Mouse (Mus musculus) embryo, embryonic 11.5 days (tissue): ENCODE measurements around the gene Fbxw4.
"Not testable (repeated sequence)": the region's sequence is repeated elsewhere in the genome, so short reads cannot be mapped to it uniquely, and the experiment has no call there.

Source experiments
- DNase-seq: peaks from one replicate; pipeline ENCODE4 v3.0.0-alpha.2; 2012; ENCODE audit warnings: low read depth, low spot score

The Fbxw4 gene

GRCm38 (mm10) chr19:45656810-45657595 is 3.1 kb downstream of the Fbxw4 start:
- DNase-seq = no peak

GRCm38 (mm10) chr19:45655870-45656269 is 4.2 kb downstream of the Fbxw4 start:
- no peak for DNase-seq

DNA sequence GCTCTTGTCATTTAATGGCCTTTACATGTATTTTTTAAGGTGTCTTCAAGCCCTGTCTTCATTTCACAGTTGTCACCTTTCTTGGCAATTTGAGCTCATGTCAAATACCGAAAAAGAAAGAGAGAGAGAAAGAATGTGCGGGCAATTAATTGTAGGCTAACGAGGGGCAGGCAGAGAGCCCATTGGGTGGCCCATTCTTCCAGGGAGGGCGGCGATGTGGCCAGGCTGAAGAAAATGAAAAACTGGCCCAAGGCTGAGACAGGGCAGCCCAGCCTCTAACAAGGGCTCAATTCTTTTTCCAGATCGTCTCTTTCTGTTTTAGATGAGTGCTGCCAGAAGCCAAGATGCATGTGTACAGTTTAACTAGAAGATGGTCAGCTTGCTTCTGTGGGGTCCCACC is 6.1 kb downstream of the Fbxw4 start:
- no peak for DNase-seq

- DNase-seq = no peak
Observed at GRCm38 (mm10) chr19:45652286-45652988, 7.7 kb downstream of the Fbxw4 start.

- DNase-seq = no peak
Observed at GRCm38 (mm10) chr19:45651524-45651923, 8.6 kb downstream of the Fbxw4 start.

DNA sequence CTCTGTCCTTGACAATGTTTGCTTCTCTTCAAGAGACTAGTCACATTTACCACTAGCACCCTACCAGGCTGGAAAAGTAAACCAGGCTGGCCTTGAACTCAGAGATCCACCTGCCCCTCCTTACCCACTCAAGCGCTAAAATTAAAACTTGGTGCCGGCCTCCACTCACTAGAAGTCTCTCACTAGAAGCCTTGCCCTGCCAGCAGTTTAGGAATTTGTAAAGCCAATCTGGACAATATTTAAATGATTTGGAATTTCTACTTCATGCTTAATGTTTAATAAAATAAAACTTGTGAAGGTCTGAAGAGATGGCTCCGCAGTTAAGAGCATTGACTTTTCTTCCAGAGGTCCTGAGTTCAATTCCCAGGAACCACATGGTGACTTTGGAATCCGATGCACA is 10.3 kb downstream of the Fbxw4 start:
- DNase-seq = no peak

- not testable (repeated sequence) for DNase-seq
Observed at GRCm38 (mm10) chr19:45648469-45648868, 11.6 kb downstream of the Fbxw4 start.

GRCm38 (mm10) chr19:45646866-45647265 is 13.2 kb downstream of the Fbxw4 start:
- DNase-seq = no peak

GRCm38 (mm10) chr19:45640691-45641090 is 19.4 kb downstream of the Fbxw4 start:
- no peak for DNase-seq

- DNase-seq = no peak
Observed at GRCm38 (mm10) chr19:45635960-45636359, 24.2 kb downstream of the Fbxw4 start.

GRCm38 (mm10) chr19:45631584-45631983 is 28.5 kb downstream of the Fbxw4 start:
- DNase-seq = no peak

GRCm38 (mm10) chr19:45630953-45631352 is 29.2 kb downstream of the Fbxw4 start:
- no peak for DNase-seq

DNA sequence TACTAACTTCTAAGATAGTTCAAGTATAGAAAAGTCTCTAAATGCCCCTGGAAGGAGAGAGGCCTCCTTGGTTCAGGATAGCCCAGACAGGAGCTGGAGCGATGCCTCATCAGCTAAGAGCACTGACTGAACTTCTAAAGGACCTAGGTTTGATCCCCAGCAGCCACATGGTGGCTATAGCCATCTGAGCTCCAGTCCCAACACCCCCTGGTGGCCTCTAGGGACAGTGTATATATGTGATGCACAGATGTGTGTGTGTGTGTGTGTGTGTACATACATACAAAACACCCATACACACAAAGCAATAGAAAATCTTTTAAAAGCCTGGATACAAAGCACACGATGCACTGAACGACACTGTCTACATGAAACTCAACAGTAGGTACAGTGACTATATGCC is 30.9 kb downstream of the Fbxw4 start:
- no peak for DNase-seq

- DNase-seq = no peak
Observed at GRCm38 (mm10) chr19:45628649-45629048, 31.5 kb downstream of the Fbxw4 start.

DNA sequence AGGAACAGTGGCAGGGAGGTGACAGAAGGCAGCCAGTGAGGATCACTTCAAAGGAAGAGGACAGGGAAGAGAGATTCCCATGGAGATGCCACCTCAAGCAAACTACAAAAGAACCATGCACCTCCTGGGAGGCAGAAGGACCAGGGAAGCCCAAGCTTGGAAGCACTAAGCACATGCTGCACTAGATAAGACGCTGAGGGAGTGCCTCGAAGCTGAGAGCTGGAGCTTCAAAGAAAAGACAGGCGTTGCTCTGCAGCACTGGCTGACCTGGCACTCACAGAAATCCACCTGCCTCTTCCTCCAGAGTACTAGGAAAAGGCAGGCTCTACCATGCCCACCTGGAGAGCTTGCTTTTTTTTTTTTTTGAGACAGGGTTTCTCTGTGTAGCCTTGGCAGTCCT is 33.1 kb downstream of the Fbxw4 start:
- DNase-seq = no peak

- no peak for DNase-seq
Observed at GRCm38 (mm10) chr19:45623710-45624109, 36.4 kb downstream of the Fbxw4 start.

- no peak for DNase-seq
Observed at GRCm38 (mm10) chr19:45622144-45622543, 38.0 kb downstream of the Fbxw4 start.

- no peak for DNase-seq
Observed at GRCm38 (mm10) chr19:45621061-45621460, 39.1 kb downstream of the Fbxw4 start.

GRCm38 (mm10) chr19:45619744-45620501 is 40.2 kb downstream of the Fbxw4 start:
- DNase-seq = no peak

GRCm38 (mm10) chr19:45618184-45618583 is 41.9 kb downstream of the Fbxw4 start:
- DNase-seq = no peak

DNA sequence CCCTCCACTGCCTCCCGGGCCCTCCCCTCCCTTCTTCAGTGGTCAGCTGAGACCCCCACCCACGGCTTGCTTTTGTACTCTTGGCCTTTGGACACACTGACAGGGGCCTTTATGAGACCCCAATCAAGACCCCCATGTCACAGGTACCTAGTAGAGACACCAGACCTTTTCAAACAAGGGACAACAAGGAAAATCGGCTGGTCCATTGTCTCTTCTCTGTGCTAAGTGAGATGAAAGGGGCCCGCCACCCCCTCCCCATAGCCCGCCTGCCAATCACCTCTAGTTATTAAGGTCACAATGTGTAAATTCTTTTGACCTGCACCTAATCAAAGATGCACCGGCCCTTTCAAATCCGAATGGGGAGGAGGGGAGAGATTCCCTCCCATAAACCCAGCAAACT is 43.4 kb downstream of the Fbxw4 start:
- DNase-seq = no peak

DNA sequence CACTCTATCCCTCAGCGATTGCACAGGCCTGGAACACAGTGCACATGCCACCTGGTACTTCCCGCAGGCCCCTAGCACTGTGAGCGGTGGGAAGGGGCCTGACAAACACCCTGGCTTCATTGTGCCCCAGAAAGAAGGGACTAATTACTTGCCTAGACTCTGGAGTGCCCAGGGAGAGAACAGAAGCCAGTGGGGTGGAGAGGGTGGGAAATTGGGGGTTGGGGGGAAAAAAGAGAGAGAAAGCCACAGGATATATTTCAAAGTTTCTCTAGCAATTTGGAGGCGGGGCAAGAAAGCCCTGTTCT is 43.9 kb downstream of the Fbxw4 start:
- no peak for DNase-seq
